Mouse (Mus musculus) frontal cortex, adult 2 months (tissue): ENCODE data around the gene Gm6164. TPM values are rescaled to one million over a fixed set of nuclear protein-coding genes. Genes with fewer than 3 reads are reported as not detected.
"Not testable (repeated sequence)": the region's sequence is repeated elsewhere in the genome, so short reads cannot be mapped to it uniquely, and the experiment has no call there.

Experiments used
- DNase-seq, 2 experiments: peaks; one replicate each; pipeline ENCODE4 v3.0.0; 2022; ENCODE audit warnings: low spot score in 1 of 2; ENCODE audit errors: extremely low spot score in 1 of 2
- polyA plus RNA-seq: library from polyadenylated mRNA; depleted of rRNA; stranded (reverse); fragments of >200 nt; gene quantifications from 2 replicates; pipeline ENCODE4 v1.2.3, GENCODE M21; 2012; rRNA removed

Gene Gm6164
- not detected in 2 replicates for polyA plus RNA-seq

DNA sequence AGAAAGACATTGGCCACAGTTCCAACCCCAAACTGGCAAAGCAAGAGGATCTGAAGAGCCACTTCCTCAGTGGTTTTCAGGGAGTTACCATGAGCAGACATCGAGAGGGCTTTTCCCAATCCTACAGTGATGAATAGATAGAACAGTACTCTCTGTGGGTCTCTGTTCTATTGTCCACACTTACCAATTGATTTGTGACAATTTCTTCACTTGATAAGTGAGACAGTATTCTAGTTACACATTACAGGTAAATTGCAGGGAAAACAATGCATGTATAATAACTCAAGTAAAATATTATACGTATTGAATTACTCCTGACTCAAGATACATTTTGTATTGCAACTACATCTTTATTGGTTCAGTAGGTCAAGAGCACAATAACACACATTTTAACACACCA is at the start of gene Gm6164:
Gm6164 (minus strand) TSS at position 101 of the 400 bp plus-strand sequence.
- not testable (repeated sequence) for DNase-seq

DNA sequence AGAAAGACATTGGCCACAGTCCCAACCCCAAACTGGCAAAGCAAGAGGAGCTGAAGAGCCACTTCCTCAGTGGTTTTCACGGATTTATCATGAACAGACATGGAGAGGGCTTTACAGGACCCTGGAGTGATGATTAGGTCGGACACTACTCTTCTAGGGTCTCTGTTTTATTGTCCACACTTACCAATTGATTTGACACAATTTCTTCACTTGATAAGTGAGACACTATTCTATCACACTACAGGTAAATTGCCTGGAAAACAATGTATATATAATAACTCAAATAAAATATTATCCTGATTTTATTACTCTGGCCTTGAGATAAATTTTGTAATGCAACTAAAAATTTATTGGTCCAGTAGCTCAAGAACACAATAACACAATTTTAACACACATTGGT is 28.3 kb upstream of the Gm6164 start, which contains the start of gene Gm4498:
Gm4498 (minus strand) TSS at position 101 of the 400 bp plus-strand sequence.
- not testable (repeated sequence) for DNase-seq

DNA sequence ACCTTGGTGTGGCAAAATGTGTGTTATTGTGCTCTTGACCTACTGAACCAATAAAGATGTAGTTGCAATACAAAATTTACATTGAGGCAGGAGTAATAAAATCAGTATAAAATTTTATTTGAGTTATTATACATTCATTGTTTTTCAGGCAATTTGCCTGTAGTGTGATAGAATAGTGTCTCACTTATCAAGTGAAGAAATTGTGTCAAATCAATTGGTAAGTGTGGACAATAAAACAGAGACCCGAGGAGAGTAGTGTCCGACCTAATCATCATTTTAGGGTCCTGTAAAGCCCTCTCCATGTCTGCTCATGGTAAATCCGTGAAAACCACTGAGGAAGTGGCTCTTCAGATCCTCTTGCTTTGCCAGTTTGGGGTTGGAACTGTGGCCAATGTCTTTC is 12.0 kb downstream of the Gm6164 start, which contains the start of gene Vmn1r95:
Vmn1r95 (plus strand) TSS at position 301 of the 400 bp plus-strand sequence.
- not testable (repeated sequence) for DNase-seq

DNA sequence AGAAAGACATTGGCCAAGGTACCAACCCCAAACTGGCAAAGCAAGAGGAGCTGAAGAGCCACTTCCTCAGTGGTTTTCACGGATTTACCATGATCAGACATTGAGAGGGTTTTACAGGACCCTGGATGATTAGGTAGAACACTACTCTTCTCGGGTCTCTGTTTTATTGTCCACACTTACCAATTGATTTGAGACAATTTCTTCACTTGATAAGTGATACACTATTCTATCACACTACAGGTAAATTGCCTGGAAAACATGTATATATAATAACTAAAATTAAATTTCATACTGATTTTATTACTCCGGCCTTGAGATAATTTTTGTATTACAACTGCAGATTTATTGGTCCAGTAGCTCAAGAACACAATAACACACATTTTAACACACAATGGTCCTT is 37.1 kb downstream of the Gm6164 start, which contains the start of gene Vmn1r94:
Vmn1r94 (minus strand) TSS at position 101 of the 400 bp plus-strand sequence.
- DNase-seq: not testable (repeated sequence)

Other genes starting within 250 kb of the Gm6164 start
- gene Ceacam20, start 240.2 kb downstream of the Gm6164 start, polyA plus RNA-seq: not detected in 2 replicates
- gene Nlrp9b, start 214.1 kb downstream of the Gm6164 start, polyA plus RNA-seq: not detected in 2 replicates
- gene Vmn1r91, start 105.9 kb downstream of the Gm6164 start, polyA plus RNA-seq: not detected in 2 replicates
- gene Gm16442, start 83.0 kb downstream of the Gm6164 start, polyA plus RNA-seq: not detected in 2 replicates
- gene Vmn1r93, start 66.5 kb downstream of the Gm6164 start, polyA plus RNA-seq: not detected in 2 replicates
- gene Vmn1r94, start 37.2 kb downstream of the Gm6164 start, polyA plus RNA-seq: not detected in 2 replicates
- gene Vmn1r95, start 11.9 kb downstream of the Gm6164 start, polyA plus RNA-seq: not detected in 2 replicates
- not detected in 2 replicates for gene Gm4498, start 28.2 kb upstream of the Gm6164 start, polyA plus RNA-seq
- not detected in 2 replicates for gene Gm5890, start 57.2 kb upstream of the Gm6164 start, polyA plus RNA-seq
- gene Gm4133, start 128.5 kb upstream of the Gm6164 start, polyA plus RNA-seq: not detected in 2 replicates
- not detected in 2 replicates for gene Gm5728, start 169.8 kb upstream of the Gm6164 start, polyA plus RNA-seq
- not detected in 2 replicates for gene Vmn1r100, start 212.3 kb upstream of the Gm6164 start, polyA plus RNA-seq
- not detected in 2 replicates for gene Vmn1r101, start 237.0 kb upstream of the Gm6164 start, polyA plus RNA-seq